Mouse (Mus musculus): ENCODE results near the gene Mpdu1. TPM values are rescaled to one million over a fixed set of nuclear protein-coding genes. Genes with fewer than 3 reads are reported as not detected.
"Not testable (repeated sequence)": the region's sequence is repeated elsewhere in the genome, so short reads cannot be mapped to it uniquely, and the experiment has no call there.

The Mpdu1 gene
- total RNA-seq, 2 experiments from 2014 or later, result 7.5 to 9.5 TPM

GRCm38 (mm10) chr11:69622406-69622805 lies 40.0 kb downstream of the Mpdu1 start:
- no peak for DNase-seq (ENCODE audit: low spot score)

- DNase-seq (ENCODE audit: low spot score), result peak; percentile 45
These were observed 40.7 kb downstream of the Mpdu1 start, which contains the start of gene Sat2 for GRCm38 (mm10) chr11:69621571-69622268. TSS of gene Sat2 (plus strand) at chr11:69622024.

- no peak for DNase-seq (ENCODE audit: low spot score)
These were observed 41.9 kb downstream of the Mpdu1 start for GRCm38 (mm10) chr11:69620394-69621081.

- no peak for DNase-seq (ENCODE audit: low spot score)
These were observed 44.6 kb downstream of the Mpdu1 start, which contains the start of gene Shbg for GRCm38 (mm10) chr11:69617805-69618204. TSS of gene Shbg (minus strand) at chr11:69617905.

- DNase-seq (ENCODE audit: low spot score), result peak; percentile 50
These were observed 45.7 kb downstream of the Mpdu1 start for GRCm38 (mm10) chr11:69616781-69617180.

- DNase-seq (ENCODE audit: low spot score), result not testable (repeated sequence)
These were observed 48.2 kb downstream of the Mpdu1 start for GRCm38 (mm10) chr11:69614257-69614588.

- DNase-seq (ENCODE audit: low spot score), result peak; percentile 89
These were observed 48.7 kb downstream of the Mpdu1 start for GRCm38 (mm10) chr11:69613553-69614256.

GRCm38 (mm10) chr11:69610899-69611298 lies 51.5 kb downstream of the Mpdu1 start:
- no peak for DNase-seq (ENCODE audit: low spot score)

GRCm38 (mm10) chr11:69609416-69609815 lies 53.0 kb downstream of the Mpdu1 start:
- no peak for DNase-seq (ENCODE audit: low spot score)

GRCm38 (mm10) chr11:69608525-69608924 lies 53.9 kb downstream of the Mpdu1 start:
- DNase-seq (ENCODE audit: low spot score), result no peak

- DNase-seq (ENCODE audit: low spot score), result no peak
These were observed 55.6 kb downstream of the Mpdu1 start for GRCm38 (mm10) chr11:69606832-69607231.

Small RNAs within 50 kb of the gene (microRNA-seq; reads per million reads assigned to microRNA genes)
- gene Mir1934, result 16.4 reads per million, percentile 33 among the genes with 10 or more reads in this experiment
- gene Mir467f, result not detected

Other genes with a start within 250 kb of the Mpdu1 start
- gene Kdm6b, start 249.0 kb downstream of the Mpdu1 start, total RNA-seq (2021), result 10 to 100 TPM; 19.6 to 22.0 TPM
- gene Dnah2, start 113.5 kb downstream of the Mpdu1 start, total RNA-seq (2021), result under 1 TPM; 0.14 to 0.83 TPM
- gene Efnb3, start 102.4 kb downstream of the Mpdu1 start, total RNA-seq (2021), result under 1 TPM; 0.37 to 0.74 TPM
- 1 to 10 TPM; 3.2 to 3.3 TPM for gene Wrap53, start 82.4 kb downstream of the Mpdu1 start, total RNA-seq (2021)
- 10 to 100 TPM; 12.9 to 15.3 TPM for gene Trp53, start 82.3 kb downstream of the Mpdu1 start, total RNA-seq (2021)
- 100 to 1,000 TPM; 347 to 393 TPM for gene Atp1b2, start 56.7 kb downstream of the Mpdu1 start, total RNA-seq (2021)
- gene Shbg, start 44.7 kb downstream of the Mpdu1 start, total RNA-seq (2021), result not detected
- gene Sat2, start 40.6 kb downstream of the Mpdu1 start, total RNA-seq (2021), result 1 to 10 TPM; 2.5 to 2.6 TPM
- gene Fxr2, start 29.7 kb downstream of the Mpdu1 start, total RNA-seq (2021), result 100 to 1,000 TPM; 101 to 106 TPM
- not detected for gene Sox15, start 7.3 kb downstream of the Mpdu1 start, total RNA-seq (2021)
- gene Cd68, start 3.5 kb upstream of the Mpdu1 start, total RNA-seq (2021), result 1 to 10 TPM; 1.2 to 4.0 TPM
- 10 to 100 TPM; 69.6 to 97.7 TPM for gene Eif4a1, start 9.8 kb upstream of the Mpdu1 start, total RNA-seq (2021)
- 10 to 100 TPM; 21.9 to 25.4 TPM for gene Senp3, start 19.4 kb upstream of the Mpdu1 start, total RNA-seq (2021)
- under 1 TPM; 0.62 to 0.64 TPM for gene Tnfsf13, start 23.1 kb upstream of the Mpdu1 start, total RNA-seq (2021)
- 10 to 100 TPM in 1 of 2 experiments, 1 to 10 TPM in 1; 7.4 to 10.4 TPM for gene Tnfsf12, start 33.2 kb upstream of the Mpdu1 start, total RNA-seq (2021)
- 1 to 10 TPM; 1.1 to 1.3 TPM for gene Tnfsfm13, start 33.5 kb upstream of the Mpdu1 start, total RNA-seq (2021)
- gene Polr2a, start 96.0 kb upstream of the Mpdu1 start, total RNA-seq (2021), result 10 to 100 TPM; 33.0 to 33.9 TPM
- not detected for gene Slc35g3, start 99.3 kb upstream of the Mpdu1 start, total RNA-seq (2021)
- 10 to 100 TPM; 37.1 to 37.5 TPM for gene Zbtb4, start 103.3 kb upstream of the Mpdu1 start, total RNA-seq (2021)
- 10 to 100 TPM; 30.6 to 31.2 TPM for gene Chrnb1, start 133.3 kb upstream of the Mpdu1 start, total RNA-seq (2021)
- gene Fgf11, start 139.2 kb upstream of the Mpdu1 start, total RNA-seq (2021), result 1 to 10 TPM; 3.5 to 4.0 TPM
- under 1 TPM; 0.14 to 0.18 TPM for gene Tmem102, start 143.0 kb upstream of the Mpdu1 start, total RNA-seq (2021)
- gene Gm39566, start 152.7 kb upstream of the Mpdu1 start, total RNA-seq (2021), result not detected
- not detected for gene Spem2, start 155.8 kb upstream of the Mpdu1 start, total RNA-seq (2021)
- not detected for gene Spem1, start 159.5 kb upstream of the Mpdu1 start, total RNA-seq (2021)
- gene Nlgn2, start 175.1 kb upstream of the Mpdu1 start, total RNA-seq (2021), result 1 to 10 TPM; 1.9 to 2.9 TPM
- gene Tmem256, start 175.9 kb upstream of the Mpdu1 start, total RNA-seq (2021), result 100 to 1,000 TPM; 141 to 164 TPM
- 10 to 100 TPM; 10.1 to 12.7 TPM for gene Plscr3, start 183.7 kb upstream of the Mpdu1 start, total RNA-seq (2021)
- gene Tnk1, start 196.1 kb upstream of the Mpdu1 start, total RNA-seq (2021), result under 1 TPM in 1 of 2 experiments, not detected in 1; 0.07 TPM
- gene Tmem95, start 215.4 kb upstream of the Mpdu1 start, total RNA-seq (2021), result not detected
- gene Kctd11, start 218.8 kb upstream of the Mpdu1 start, total RNA-seq (2021), result 1 to 10 TPM; 1.3 to 1.5 TPM
- gene Acap1, start 232.9 kb upstream of the Mpdu1 start, total RNA-seq (2021), result under 1 TPM; 0.21 to 0.30 TPM
- gene 2810408A11Rik, start 238.3 kb upstream of the Mpdu1 start, total RNA-seq (2021), result under 1 TPM; 0.24 to 0.25 TPM
- gene Neurl4, start 238.4 kb upstream of the Mpdu1 start, total RNA-seq (2021), result 10 to 100 TPM; 25.9 to 27.4 TPM